Mouse (Mus musculus) frontal cortex, postnatal 25 days (tissue): Measurements from ENCODE around the gene Ror2.

Experiments
- DNase-seq, 2 experiments: peaks; one replicate each; pipeline ENCODE4 v3.0.0; 2022; ENCODE audit warnings: low spot score in 2 of 2

The Ror2 gene

GRCm38 (mm10) chr13:53233826-53234786 lies 51.8 kb downstream of the Ror2 start:
- no peak for DNase-seq

DNA sequence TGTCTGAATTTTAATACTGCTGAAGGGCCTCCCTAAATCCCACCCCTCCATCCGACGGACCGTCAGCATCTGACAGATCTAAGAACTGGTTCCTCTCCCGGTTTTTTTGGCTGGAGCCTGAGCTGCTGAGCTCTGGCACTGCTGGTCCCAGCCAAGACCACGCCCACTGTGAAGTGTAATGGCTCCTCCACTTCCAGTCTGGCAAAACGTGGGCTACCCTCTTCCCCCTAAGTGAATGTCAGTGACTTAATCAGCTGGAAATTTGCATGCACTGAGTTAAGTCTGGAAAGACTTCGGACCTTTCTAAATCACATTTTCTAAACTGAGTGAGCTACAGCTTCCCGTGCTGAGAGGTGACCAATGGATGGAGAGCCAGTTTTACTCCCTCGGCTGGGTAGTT lies 52.5 kb downstream of the Ror2 start:
- no peak for DNase-seq

- DNase-seq, result no peak
Observed at GRCm38 (mm10) chr13:53232419-53232818, 53.5 kb downstream of the Ror2 start.

GRCm38 (mm10) chr13:53230446-53231161 lies 55.3 kb downstream of the Ror2 start:
- DNase-seq, result no peak

DNA sequence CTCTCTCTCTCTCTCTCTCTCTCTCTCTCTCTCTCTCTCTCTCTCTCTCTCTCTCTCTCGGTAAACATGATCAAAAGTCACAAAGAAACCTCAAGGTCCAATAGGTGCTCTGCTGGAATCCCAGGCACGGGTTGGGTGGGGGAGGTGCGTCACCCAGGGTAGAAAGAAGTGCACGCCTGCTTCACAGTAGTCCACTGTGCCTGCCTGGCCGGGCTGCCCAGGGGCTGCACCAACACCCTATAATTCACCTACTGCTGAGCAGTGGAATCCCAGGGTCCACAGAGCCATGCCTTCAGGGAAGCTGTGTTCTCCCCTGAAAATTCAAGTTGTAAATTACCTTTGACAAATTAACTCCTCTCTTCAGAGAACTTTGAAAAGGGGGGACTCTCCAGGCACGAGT lies 58.9 kb downstream of the Ror2 start:
- no peak for DNase-seq

DNA sequence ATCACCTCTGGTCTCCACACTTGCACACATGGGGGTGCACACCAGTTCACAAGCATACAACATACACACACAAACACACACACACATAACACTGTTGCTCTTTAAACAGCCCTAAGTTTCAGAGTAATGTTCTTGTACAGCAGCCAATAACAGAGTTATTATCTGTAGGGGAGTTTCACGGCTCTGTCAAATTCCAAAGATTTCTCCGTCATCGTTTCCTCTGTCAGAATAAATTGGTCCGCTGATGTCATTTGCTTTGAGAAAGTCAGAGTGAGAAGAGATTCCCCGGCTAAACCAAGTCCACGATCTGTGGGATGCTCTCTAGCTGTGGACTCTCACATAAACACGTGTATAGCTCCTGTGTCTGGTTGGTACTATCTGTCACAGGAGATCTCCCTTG lies 59.5 kb downstream of the Ror2 start:
- DNase-seq, result no peak

DNA sequence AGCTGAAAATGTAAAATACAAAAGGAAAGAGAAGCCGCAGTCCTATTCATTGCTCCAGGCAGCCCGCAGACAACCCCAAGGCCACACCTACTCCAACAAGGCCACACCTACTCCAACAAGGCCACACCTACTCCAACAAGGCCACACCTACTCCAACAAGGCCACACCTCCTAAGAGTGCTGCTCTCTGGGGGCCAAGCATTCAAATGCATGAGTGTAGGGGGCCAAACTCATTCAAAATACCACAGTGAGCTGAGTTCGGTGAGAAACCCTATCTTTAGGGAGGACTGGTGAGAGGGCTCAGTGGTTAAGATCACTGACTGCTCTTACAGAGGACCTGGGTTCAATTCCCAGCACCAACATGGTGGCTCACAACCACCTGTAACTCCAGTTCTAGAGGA lies 60.0 kb downstream of the Ror2 start:
- no peak for DNase-seq

GRCm38 (mm10) chr13:53221176-53221575 lies 64.7 kb downstream of the Ror2 start:
- DNase-seq, result no peak

DNA sequence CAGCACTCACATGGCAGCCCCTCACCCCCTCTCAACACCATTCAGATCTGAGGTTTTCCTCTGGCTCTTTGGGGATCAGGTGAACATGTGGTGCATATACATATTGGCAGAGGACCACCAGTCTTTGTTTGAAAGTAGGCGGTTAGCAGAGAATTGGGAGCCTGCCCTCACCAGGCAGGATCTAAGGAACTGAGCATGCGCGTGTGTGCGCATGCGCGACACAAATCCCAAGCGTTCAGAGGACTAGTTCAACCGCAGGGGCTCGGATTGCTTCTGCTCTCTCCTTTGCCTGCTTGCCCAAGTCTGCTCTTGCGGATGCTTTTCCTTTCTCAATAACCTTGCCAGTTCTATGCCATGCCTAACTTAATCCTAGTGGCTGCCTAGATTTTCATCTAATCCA lies 66.0 kb downstream of the Ror2 start:
- no peak for DNase-seq

GRCm38 (mm10) chr13:53219391-53219790 lies 66.5 kb downstream of the Ror2 start:
- no peak for DNase-seq

DNA sequence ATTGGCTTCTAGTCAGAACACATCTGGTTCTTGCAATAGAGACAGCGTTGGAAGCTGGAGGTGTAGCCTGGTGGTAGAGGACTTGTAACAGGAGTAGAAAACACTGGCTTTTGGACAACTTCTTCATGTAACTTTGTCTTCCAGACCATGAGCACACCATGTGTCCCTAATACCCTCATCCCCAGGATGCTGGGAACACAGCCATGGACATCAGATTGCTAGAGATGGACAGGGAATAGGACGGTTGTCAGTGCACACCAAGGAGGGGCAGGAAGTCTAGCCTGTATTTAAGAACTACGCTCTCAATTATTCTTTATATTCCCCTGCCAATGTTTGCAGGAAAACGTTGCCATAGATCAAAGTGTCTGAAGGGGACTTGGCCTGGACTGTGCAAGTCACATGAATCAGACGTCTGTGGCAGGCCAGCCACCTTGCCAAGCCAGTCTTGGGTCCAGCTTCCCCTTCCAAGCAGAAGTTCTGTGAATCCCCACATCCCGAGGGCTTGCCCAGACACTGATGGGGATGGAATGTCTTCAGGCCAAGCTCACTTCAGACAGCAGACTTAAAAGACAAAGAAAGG lies 68.4 kb downstream of the Ror2 start:
- DNase-seq, result no peak

DNA sequence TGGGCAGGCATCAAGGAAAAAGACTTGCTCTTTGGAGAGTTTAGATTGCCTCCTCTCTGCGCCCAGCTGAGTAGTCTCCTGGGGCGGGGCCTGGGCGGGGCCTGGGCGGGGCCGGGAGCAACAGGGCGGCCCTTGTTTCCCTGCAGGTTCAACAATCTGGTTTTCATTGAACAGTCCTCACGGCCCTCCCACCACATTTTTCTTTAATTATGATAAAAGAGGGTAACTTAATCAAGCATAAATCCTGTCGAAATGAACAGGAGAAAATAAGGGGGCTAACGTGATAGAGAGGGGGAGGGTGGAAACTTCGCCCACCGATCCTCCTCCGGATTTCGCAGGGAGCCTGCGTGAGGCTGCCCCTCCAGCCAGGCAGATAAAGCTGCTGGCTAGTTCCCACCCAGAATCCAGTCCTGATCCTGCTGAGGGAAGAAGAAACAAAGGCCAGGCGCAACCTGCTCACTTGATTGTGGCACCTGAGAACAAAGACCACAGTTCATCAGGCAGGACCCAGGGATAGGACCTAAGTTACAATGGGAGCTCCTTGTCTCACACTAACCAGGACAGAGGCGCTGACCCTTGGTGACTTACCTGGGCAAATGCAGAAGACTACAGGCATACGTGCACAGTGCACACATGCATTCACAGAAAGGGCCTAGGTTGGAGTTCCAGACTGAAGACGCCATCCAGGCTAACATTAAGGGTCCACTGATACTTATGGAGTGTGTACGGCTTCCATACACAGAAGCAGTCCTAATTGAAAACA lies 73.8 kb downstream of the Ror2 start:
- DNase-seq, result no peak

DNA sequence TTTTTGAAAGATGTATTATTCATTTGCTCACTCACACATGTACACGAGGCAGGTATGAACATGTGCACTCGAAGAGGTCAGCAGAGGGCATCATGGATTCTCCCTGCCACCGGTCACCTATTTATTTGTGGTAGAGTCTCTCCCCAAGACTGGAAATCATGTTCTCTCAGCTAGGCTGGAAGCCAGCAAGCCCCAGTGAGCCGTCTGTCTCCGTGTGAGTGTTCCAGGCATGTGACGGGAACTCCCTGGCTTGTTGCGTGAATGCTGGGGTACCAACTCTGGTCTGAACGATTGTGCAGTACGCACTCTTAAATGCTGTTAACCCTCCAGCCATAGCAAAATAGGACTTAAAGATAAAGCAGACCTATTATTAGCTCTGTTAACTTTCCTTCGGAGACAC lies 77.4 kb downstream of the Ror2 start:
- no peak for DNase-seq

DNA sequence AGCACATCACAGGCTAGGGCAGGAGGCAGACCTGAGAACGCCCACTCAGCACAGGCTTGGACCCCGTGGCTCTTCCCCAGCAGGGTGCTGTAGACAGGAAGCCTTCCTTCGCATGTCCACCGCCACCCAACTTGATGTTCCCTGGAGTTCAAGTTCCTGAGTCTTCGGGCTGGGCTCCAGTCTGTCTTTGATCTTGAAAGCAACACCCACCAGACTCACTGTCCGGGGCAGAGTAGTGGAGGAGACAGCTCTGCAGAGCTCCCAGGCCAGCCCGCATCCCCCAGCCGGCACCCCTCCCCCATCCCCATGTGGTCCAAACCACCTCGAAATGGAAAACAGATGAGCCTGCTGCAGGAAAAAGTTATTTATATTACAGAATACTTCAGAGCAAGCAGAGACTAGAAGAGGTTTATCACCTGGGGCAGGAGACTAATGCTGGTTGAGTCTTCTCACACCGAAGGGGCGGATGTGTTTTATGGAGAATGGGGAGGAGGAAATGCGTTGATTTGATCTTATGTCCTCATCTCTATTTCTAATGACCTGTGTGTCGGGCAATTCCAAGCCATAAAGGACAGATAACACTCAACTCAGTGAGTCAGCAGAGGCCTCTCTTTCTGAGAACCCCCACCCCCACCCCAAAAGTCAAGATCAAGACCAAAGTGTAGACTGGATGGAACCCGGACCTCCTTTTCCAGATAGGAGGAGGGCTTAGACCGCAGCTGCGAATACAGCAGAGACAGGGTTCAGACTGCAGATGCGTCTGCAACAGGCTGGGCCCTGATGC lies 80.6 kb downstream of the Ror2 start:
- DNase-seq, result no peak

DNA sequence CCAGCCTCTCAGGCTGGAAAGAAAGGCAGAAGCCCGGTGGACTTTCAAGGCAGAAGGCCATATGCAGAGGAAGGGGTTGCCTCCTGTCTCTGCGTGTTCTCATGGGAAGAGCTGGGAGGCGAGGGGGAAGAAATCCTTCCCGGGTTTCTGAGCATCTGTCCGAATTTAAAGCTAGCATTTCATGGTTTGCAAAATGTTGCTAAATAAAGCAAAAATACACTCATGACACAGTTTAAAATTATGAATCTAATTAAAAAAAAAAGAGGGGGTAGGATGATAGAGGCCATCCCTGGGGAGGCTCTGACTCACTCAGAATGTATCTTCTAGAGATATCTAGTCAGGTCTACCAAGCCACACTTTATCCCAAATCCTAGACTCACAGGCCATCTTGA lies 83.5 kb downstream of the Ror2 start:
- no peak for DNase-seq

DNA sequence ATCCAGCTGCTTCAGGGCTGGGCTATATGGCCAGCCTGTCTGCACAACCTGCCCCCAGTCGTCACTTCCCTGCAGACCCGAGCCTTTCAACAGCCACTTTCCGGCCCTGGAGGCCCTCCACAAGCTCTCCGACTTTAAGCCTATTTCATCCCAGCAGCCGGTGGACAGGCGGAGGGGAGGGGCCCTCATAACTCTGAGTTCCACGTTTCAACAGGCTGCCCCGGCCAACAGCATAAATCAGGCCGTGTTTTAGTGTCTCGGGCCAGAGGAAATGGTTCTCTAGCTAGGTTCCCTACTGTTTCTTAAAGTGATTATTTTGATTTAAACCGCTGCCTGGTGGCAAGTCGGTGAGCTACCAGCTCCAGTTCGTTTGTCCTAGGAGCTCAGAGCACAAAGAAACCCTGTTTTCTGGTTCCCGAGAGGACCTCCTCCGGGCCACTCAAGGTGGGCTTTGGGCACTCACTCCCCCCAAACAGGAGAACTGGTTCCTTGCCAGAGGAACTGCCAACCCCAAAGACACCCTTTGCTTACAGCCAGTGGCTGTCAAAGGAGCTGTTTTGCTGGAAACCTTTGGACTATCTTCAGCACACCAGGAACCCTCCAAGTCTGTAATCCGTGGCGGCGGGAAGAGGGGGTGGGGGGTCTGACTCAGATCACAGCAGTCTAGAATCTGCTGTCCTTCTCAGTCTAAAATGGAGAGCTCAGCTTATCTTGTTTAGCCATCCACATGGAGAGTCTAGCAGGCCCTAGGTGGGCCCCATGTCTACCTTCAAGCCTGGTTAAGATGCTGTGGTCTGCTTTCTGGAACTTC lies 84.1 kb downstream of the Ror2 start:
- DNase-seq, result no peak

DNA sequence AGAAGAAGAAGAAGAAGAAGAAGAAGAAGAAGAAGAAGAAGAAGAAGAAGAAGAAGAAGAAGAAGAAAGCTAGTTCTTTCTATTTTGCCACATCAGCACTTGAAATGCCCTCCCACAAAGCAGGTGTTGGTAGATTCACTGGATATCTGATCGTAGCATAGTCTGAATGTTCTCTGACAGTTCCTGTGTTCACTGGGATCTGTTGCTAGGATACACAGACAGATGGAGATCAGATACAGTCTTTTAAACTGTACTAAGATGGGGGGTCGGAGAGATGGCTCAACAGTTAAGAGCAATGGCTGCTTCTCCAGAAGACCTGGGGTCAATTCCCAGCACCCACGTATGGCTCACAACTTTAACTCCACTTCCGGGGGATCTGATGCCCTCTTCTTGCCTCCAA lies 85.8 kb downstream of the Ror2 start:
- no peak for DNase-seq

DNA sequence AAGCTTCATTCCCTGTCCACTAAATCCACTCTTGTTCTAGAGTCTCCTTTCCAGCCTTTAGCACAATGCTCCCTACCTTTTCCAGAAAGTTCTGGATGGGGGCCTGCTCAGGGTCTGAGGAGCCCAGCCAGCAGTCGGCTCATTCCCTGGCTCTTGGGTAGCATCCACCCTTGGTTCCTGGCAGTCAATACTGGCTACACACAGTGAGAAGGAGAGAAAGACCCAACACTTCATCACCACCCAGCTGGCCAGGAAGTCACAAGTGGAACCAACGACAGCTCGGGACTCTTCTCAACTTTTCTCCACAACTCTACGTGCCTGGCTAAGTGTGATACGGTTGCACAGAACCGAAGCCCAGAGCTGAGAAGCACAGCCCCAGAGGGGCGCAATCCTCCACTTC lies 86.7 kb downstream of the Ror2 start:
- no peak for DNase-seq

- no peak for DNase-seq
Observed at GRCm38 (mm10) chr13:53196690-53197089, 89.2 kb downstream of the Ror2 start.

DNA sequence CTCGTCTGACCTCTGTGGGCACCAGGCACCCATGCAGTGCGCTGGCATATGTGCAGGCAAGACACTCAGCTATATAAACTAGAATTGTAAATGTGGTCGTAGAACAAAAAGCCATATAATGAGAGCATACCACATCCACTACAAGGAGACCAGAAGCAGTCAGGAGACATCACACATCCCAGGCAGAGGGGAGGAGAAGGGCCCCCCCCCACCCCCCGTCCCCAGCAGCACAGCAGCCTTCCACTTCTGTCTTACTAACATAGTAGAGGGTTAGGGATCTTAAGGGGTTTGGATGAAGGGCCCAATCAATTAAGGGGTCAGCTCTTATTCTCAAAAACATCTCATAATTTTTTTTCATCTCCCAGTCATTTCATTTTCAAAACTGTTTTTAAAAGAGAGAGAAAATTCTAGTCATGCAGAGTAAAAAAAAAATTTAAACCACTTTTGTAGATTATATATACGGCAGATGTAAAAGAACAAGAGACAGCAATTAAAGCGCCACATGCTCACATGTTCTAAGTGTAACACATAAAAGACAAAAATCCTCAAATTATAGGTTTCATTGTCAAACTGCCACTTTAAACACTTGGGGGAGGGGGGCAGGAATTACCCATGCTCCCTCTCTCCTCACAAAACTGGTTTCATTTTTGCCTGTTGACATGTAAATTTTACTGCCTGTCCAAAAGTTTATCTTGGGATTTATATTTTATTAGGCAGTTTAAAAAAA lies 89.8 kb downstream of the Ror2 start:
- DNase-seq, result no peak
